Mouse (Mus musculus) neural tube, embryonic 10.5 days (tissue): ENCODE measurements around the gene Chd6.

Experiments
- DNase-seq: peaks from one replicate; pipeline ENCODE4 v3.0.0-alpha.2; 2017; ENCODE audit warnings: low spot score; ENCODE audit errors: extremely low spot score

Gene Chd6

GRCm38 (mm10) chr2:161075553-161075952, 33.3 kb downstream of the Chd6 start:
- no peak for DNase-seq

GRCm38 (mm10) chr2:161066097-161066759, 42.6 kb downstream of the Chd6 start:
- DNase-seq: no peak

- no peak for DNase-seq
Measured at GRCm38 (mm10) chr2:161065594-161065993, 43.3 kb downstream of the Chd6 start.

- no peak for DNase-seq
Measured at GRCm38 (mm10) chr2:161064836-161065235, 44.0 kb downstream of the Chd6 start.

- no peak for DNase-seq
Measured at GRCm38 (mm10) chr2:161058841-161059240, 50.0 kb downstream of the Chd6 start.

GRCm38 (mm10) chr2:161053765-161054164, 55.1 kb downstream of the Chd6 start:
- DNase-seq: no peak

- no peak for DNase-seq
Measured at GRCm38 (mm10) chr2:161052175-161052574, 56.7 kb downstream of the Chd6 start.

GRCm38 (mm10) chr2:161049426-161049825, 59.4 kb downstream of the Chd6 start:
- no peak for DNase-seq

- no peak for DNase-seq
Measured at GRCm38 (mm10) chr2:161044492-161045201, 64.2 kb downstream of the Chd6 start.

- no peak for DNase-seq
Measured at GRCm38 (mm10) chr2:161042874-161043273, 66.0 kb downstream of the Chd6 start.

- DNase-seq: no peak
Measured at GRCm38 (mm10) chr2:161040743-161041142, 68.1 kb downstream of the Chd6 start.

GRCm38 (mm10) chr2:161037766-161038165, 71.1 kb downstream of the Chd6 start:
- no peak for DNase-seq

GRCm38 (mm10) chr2:161033141-161033540, 75.7 kb downstream of the Chd6 start:
- no peak for DNase-seq

GRCm38 (mm10) chr2:161032394-161032793, 76.5 kb downstream of the Chd6 start:
- DNase-seq: no peak

GRCm38 (mm10) chr2:161024606-161025005, 84.3 kb downstream of the Chd6 start:
- DNase-seq: no peak

- DNase-seq: no peak
Measured at GRCm38 (mm10) chr2:161017913-161018312, 91.0 kb downstream of the Chd6 start.

- DNase-seq: no peak
Measured at GRCm38 (mm10) chr2:161012577-161013251, 96.2 kb downstream of the Chd6 start.

- no peak for DNase-seq
Measured at GRCm38 (mm10) chr2:161004338-161004737, 104.5 kb downstream of the Chd6 start.

GRCm38 (mm10) chr2:160996987-160997763, 111.7 kb downstream of the Chd6 start:
- DNase-seq: no peak

GRCm38 (mm10) chr2:160994181-160994580, 114.7 kb downstream of the Chd6 start:
- no peak for DNase-seq

GRCm38 (mm10) chr2:160992465-160992864, 116.4 kb downstream of the Chd6 start:
- DNase-seq: no peak
